Mouse (Mus musculus) bone marrow macrophage, adult 2 months (primary cell): ENCODE measurements around the gene Jmjd8. TPM values are rescaled to one million over a fixed set of nuclear protein-coding genes. Genes with fewer than 3 reads are reported as not detected.

Experiments used
- H3K27ac ChIP-seq: 2 replicates; pipeline ENCODE4 v1.5.1; 2012; ENCODE audit warnings: low read depth, low read length; ENCODE audit not compliant: insufficient read depth
- H3K4me1 ChIP-seq: 2 replicates; pipeline ENCODE4 v1.6.1; 2012; ENCODE audit warnings: low read length; ENCODE audit not compliant: control insufficient read depth, insufficient read depth
- H3K4me3 ChIP-seq: 2 replicates; pipeline ENCODE4 v1.5.1; 2012; ENCODE audit warnings: mild to moderate bottlenecking, low read length, moderate library complexity; ENCODE audit not compliant: insufficient read depth
- CTCF ChIP-seq: IDR thresholded peaks from 2 replicates; pipeline ENCODE4 v1.5.1; 2012; ENCODE audit warnings: low read depth, mild to moderate bottlenecking, low read length, moderate library complexity
- POLR2A ChIP-seq: IDR thresholded peaks from 2 replicates; pipeline ENCODE4 v1.6.1; 2012; ENCODE audit warnings: mild to moderate bottlenecking, low read depth, low read length, borderline replicate concordance
- polyA plus RNA-seq: library from polyadenylated mRNA; stranded (reverse); fragments of >200 nt; gene quantifications from 2 replicates; pipeline ENCODE4 v1.2.4, GENCODE M21; 2012; ENCODE audit not compliant: missing spikeins, insufficient read depth, insufficient read length

The Jmjd8 gene
- polyA plus RNA-seq, 1 experiment: 18.0 TPM

DNA sequence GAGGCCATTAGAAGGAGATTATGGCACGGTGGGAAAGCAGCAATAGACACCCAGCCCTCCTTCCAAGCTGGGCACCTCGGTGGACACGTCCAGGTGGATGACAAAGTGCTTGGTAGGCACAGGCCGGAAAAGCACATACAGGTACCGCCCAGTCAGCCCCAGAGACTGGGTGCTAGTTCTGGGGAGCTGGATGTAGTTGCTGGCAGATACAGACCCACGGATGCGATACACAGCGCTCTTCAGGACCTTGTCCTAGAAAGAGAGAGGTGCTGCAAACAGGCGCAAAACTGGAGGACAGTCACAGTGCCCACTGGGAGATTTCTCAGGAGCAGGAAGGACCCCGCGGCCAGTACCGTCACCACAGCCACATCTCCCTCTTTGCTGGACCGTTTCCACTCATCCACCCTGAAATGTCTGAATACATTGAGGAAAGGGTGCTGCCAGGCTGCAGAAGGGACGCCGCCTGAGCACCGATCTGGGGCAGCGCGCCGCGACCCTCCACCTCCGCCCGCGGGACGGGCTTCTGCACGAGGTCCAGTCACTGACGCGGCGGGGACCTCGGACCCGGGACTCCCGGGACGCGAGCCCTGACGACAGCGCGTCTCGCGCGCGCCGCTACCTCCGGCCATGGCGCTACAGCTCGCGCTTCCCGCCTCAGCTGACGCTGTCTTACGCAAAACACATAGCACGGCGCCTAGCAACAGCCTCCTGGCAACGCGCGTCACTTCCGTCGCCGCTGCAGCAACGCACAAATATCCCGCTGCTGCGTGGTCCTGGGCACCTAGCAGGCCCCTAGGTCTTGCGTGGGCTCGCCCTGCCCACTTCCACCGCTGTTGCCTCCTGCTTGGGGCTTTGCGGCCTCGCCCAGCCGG lies 32.4 kb downstream of the Jmjd8 start, which contains the start of gene Wdr90:
TSS of gene Wdr90 (minus strand) at position 670 of the 872 bp plus-strand sequence.
- no peak for TF ChIP-seq POLR2A
- peak within 1 kb of the TSS; percentile 3 for H3K27ac ChIP-seq
- H3K4me3 ChIP-seq: peak within 1 kb of the TSS; percentile 69
- H3K4me1 ChIP-seq: 0 out of 2 replicates have a peak, but pooled peaks cover 5% of the 10 kb centered on the region

- Histone ChIP-seq H3K4me1 (peaks cover 9% of the 10 kb centered on the region), H3K27ac (peak overlapping the region; percentile 3), H3K4me3 (peak overlapping the region; percentile 69)
- no peak for TF ChIP-seq POLR2A
- no peak for TF ChIP-seq CTCF
These were observed 33.3 kb downstream of the Jmjd8 start for GRCm38 (mm10) chr17:25861704-25862612.

- Histone ChIP-seq H3K4me1 (peaks cover 10% of the 10 kb centered on the region), H3K27ac (no peak overlapping the region), H3K4me3 (no peak overlapping the region)
- TF ChIP-seq CTCF: no peak
- no peak for TF ChIP-seq POLR2A
These were observed 35.0 kb downstream of the Jmjd8 start for GRCm38 (mm10) chr17:25863681-25864080.

DNA sequence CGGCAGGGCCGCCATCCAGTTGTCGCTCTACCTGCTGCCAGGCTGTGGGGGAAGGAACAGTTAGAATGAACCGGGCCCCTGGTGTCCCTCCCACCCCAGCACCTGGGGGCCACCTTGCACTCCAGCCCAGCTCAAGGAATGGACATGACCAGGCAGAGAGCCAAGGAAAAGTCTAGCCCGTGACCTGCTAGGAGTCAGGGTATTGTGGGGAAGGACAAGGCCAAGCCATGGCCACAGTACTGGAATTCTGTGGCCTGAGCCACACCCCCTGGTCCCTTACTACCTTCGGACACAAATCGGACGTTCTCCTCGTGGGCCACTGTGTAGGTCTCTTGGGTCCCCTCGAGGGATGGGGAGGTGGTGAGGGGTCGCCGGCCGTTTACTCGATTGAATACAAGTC lies 35.6 kb downstream of the Jmjd8 start:
- TF ChIP-seq POLR2A (no peak), CTCF (no peak)
- Histone ChIP-seq H3K4me1 (peaks cover 15% of the 10 kb centered on the region), H3K27ac (no peak overlapping the region), H3K4me3 (no peak overlapping the region)

DNA sequence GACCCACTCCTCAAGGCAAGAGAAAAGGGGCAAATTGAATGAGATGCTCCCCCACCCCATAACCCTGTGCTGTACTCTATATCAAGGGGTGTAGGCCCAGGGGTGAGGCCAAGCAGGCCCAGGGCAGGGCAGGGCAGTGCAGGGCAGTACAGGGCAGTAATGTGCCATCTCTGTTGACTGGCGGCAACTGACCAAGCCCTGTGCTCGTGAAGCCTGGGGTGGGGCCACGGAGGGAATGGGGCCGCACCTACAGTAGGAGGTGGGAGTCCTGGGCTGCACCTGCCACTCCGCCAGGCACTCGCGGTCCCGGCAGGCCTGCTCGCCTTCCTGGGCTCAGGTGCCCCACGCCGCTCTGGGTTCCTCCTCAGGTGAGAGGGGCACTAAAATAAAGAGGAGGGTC lies 36.6 kb downstream of the Jmjd8 start:
- Histone ChIP-seq H3K27ac (no peak overlapping the region), H3K4me1 (peaks cover 15% of the 10 kb centered on the region), H3K4me3 (no peak overlapping the region)
- TF ChIP-seq CTCF: no peak
- TF ChIP-seq POLR2A: no peak

GRCm38 (mm10) chr17:25866172-25866571 lies 37.5 kb downstream of the Jmjd8 start:
- Histone ChIP-seq H3K4me3 (no peak overlapping the region), H3K4me1 (peaks cover 10% of the 10 kb centered on the region), H3K27ac (no peak overlapping the region)
- TF ChIP-seq POLR2A (no peak), CTCF (no peak)

GRCm38 (mm10) chr17:25867509-25867835 lies 38.8 kb downstream of the Jmjd8 start:
- H3K27ac ChIP-seq: peak overlapping the region; percentile 27
- peaks cover 13% of the 10 kb centered on the region for H3K4me1 ChIP-seq
- peak overlapping the region; percentile 81 for H3K4me3 ChIP-seq
- TF ChIP-seq POLR2A: no peak
- TF ChIP-seq CTCF: no peak

DNA sequence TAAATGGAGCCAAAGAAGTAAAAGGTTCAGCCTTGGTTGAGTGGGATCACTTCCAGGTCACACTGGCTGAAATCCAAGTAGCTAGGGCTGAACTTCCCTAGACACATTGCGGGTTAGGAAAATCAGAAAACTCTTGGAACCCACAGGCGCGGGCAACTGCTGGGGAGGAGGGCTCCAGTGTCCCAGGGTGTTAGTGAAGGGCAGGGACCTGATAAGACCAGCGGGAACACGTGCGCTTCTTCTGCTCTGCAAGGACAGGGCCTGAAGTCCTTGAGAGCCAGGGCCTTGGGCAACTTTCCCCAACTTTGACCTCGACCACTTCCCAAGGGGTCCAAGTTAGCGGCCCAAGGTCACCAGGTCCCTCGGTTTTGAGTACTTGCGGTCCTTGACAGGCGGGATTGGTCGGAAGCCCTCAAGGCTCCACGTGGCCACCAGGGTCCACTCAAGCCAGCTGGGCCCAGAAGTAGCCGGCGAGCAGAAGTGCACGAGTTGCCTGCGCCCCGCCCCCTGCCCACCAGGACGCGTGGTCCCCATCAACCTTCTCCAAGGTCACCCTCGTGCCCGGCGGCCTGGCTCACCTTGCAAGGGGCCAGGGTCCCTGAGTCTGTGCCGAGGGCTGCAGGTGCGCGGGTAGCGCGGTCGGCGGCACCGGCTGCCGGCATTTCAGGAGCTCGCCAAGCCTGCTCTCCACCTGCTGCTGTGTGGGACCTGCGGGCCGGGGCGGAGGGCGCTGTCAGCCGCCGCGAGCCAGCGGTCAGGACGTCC lies 39.4 kb downstream of the Jmjd8 start:
- H3K4me3 ChIP-seq: peak overlapping the region; percentile 81
- H3K4me1 ChIP-seq: peaks cover 13% of the 10 kb centered on the region
- TF ChIP-seq CTCF (no peak), POLR2A (no peak)
- H3K27ac ChIP-seq: peak overlapping the region; percentile 27

- TF ChIP-seq POLR2A (no peak), CTCF (no peak)
- peaks cover 13% of the 10 kb centered on the region for H3K4me1 ChIP-seq
- H3K4me3 ChIP-seq: peak within 1 kb of the TSS; percentile 81
- H3K27ac ChIP-seq: peak within 1 kb of the TSS; percentile 27
These were observed 40.0 kb downstream of the Jmjd8 start, which contains the start of gene Mcrip2 for GRCm38 (mm10) chr17:25868601-25869191. Mcrip2 (minus strand) TSS chr17:25868764.
